12 mouse cellular contexts compared by ENCODE assay signal in genomic region chr13:94957965-94958364, GRCm38 (mm10). TPM values are rescaled to one million over a fixed set of nuclear protein-coding genes. Genes with fewer than 3 reads are reported as not detected.
DNase-seq lines count a peak whose midpoint lies in the region; ATAC-seq and TF ChIP-seq lines count a peak whose summit lies in the region.
"Had no signal": no experiment of that assay in that cellular context is flagged by ENCODE, and none has a peak within 500 bp of the region (broad histone marks: within the 10 kb centered on the region; RNA-seq: fewer than 3 reads in every experiment).

No protein-coding gene starts in this region.

- DNase-seq in forebrain, postnatal 0 days: peak; percentile 33
- DNase-seq in liver, adult 2 months (ENCODE audit: extremely low read depth, low read depth, low spot score): no peak
- no peak for DNase-seq in liver, embryonic 11.5 days (ENCODE audit: low spot score)
- DNase-seq in Muller cell, postnatal 12 days (ENCODE audit: inconsistent ontology term): peak; percentile 37
- DNase-seq in embryonic facial prominence, embryonic 14.5 days (ENCODE audit: low spot score): peak; percentile 48
- no peak for DNase-seq in neural tube, embryonic 10.5 days (ENCODE audit: extremely low spot score, low spot score)
- DNase-seq in heart, postnatal 36 days: no peak
- DNase-seq: kidney, postnatal 25 days had no signal

- no peaks in the 10 kb centered on the region for H3K4me1 ChIP-seq in forebrain, postnatal 0 days (ENCODE audit: insufficient read depth)
- no peaks in the 10 kb centered on the region for H3K4me1 ChIP-seq in forebrain, embryonic 13.5 days
- no peaks in the 10 kb centered on the region for H3K4me1 ChIP-seq in liver, adult 2 months (ENCODE audit: control insufficient read depth, insufficient read depth, low read length)
- H3K4me1 ChIP-seq in liver, embryonic 11.5 days (replicated peaks; ENCODE audit: control insufficient read depth, insufficient read depth, low read length): no peaks in the 10 kb centered on the region
- no peaks in the 10 kb centered on the region for H3K4me1 ChIP-seq in embryonic facial prominence, embryonic 14.5 days (ENCODE audit: control insufficient read depth, insufficient read depth, low read length)
- H3K4me1 ChIP-seq: forebrain, embryonic 15.5 days; limb, embryonic 13.5 days had no signal

- H3K27ac ChIP-seq in forebrain, postnatal 0 days (ENCODE audit: low read depth, low read length): no peak overlapping the region
- no peak overlapping the region for H3K27ac ChIP-seq in forebrain, embryonic 13.5 days
- H3K27ac ChIP-seq in liver, adult 2 months (replicated peaks; ENCODE audit: insufficient read depth, low read depth, low read length): no peak overlapping the region
- no peak overlapping the region for H3K27ac ChIP-seq in liver, embryonic 11.5 days (ENCODE audit: low read depth, low read length)
- H3K27ac ChIP-seq in embryonic facial prominence, embryonic 14.5 days (replicated peaks; ENCODE audit: low read depth, low read length): no peak overlapping the region
- H3K27ac ChIP-seq: forebrain, embryonic 15.5 days; limb, embryonic 13.5 days had no signal

- H3K9ac ChIP-seq in forebrain, postnatal 0 days: no peak overlapping the region
- no peak overlapping the region for H3K9ac ChIP-seq in forebrain, embryonic 13.5 days
- H3K9ac ChIP-seq in liver, adult 2 months (ENCODE audit: low read depth, low read length): no peak overlapping the region
- no peak overlapping the region for H3K9ac ChIP-seq in liver, embryonic 11.5 days (ENCODE audit: low read depth, low read length)
- H3K9ac ChIP-seq in embryonic facial prominence, embryonic 14.5 days (ENCODE audit: low read depth, low read length): no peak overlapping the region
- H3K9ac ChIP-seq: forebrain, embryonic 15.5 days; limb, embryonic 13.5 days had no signal

- H3K36me3 ChIP-seq in forebrain, postnatal 0 days (ENCODE audit: insufficient read depth): no peaks in the 10 kb centered on the region
- no peaks in the 10 kb centered on the region for H3K36me3 ChIP-seq in forebrain, embryonic 13.5 days (ENCODE audit: poor library complexity, severe bottlenecking)
- no peaks in the 10 kb centered on the region for H3K36me3 ChIP-seq in liver, adult 2 months (ENCODE audit: control insufficient read depth, insufficient read depth, low read length)
- no peaks in the 10 kb centered on the region for H3K36me3 ChIP-seq in liver, embryonic 11.5 days (ENCODE audit: control insufficient read depth, insufficient read depth, low read length)
- H3K36me3 ChIP-seq in embryonic facial prominence, embryonic 14.5 days (ENCODE audit: control insufficient read depth, insufficient read depth, low read length): no peaks in the 10 kb centered on the region
- H3K36me3 ChIP-seq: forebrain, embryonic 15.5 days; limb, embryonic 13.5 days had no signal

- H3K4me2 ChIP-seq in forebrain, postnatal 0 days (ENCODE audit: low read depth): no peak overlapping the region
- no peak overlapping the region for H3K4me2 ChIP-seq in forebrain, embryonic 13.5 days
- H3K4me2 ChIP-seq in liver, embryonic 11.5 days: no peak overlapping the region
- no peak overlapping the region for H3K4me2 ChIP-seq in embryonic facial prominence, embryonic 14.5 days (ENCODE audit: low read depth, low read length)
- H3K4me2 ChIP-seq: forebrain, embryonic 15.5 days; limb, embryonic 13.5 days had no signal

- ATAC-seq in forebrain, postnatal 0 days: no peak
- no peak for ATAC-seq in forebrain, embryonic 13.5 days
- no peak for ATAC-seq in liver, embryonic 11.5 days (replicated peaks; ENCODE audit: low FRiP score)
- ATAC-seq in embryonic facial prominence, embryonic 14.5 days (ENCODE audit: low read depth): no peak
- ATAC-seq: forebrain, embryonic 15.5 days had no signal

- WGBS in forebrain, postnatal 0 days: 80% methylated on average over 1 of the region's 1 CpGs
- 73% methylated on average over 1 of the region's 1 CpGs for WGBS in forebrain, embryonic 13.5 days
- WGBS in liver, adult 2 months: 69% methylated on average over 1 of the region's 1 CpGs
- 58% methylated on average over 1 of the region's 1 CpGs for WGBS in liver, embryonic 11.5 days
- 63% methylated on average over 1 of the region's 1 CpGs for WGBS in embryonic facial prominence, embryonic 14.5 days

- H3K79me2 ChIP-seq in liver, adult 2 months (ENCODE audit: control insufficient read depth, insufficient read depth, low read length): no peaks in the 10 kb centered on the region

- H3K9me3 ChIP-seq in forebrain, postnatal 0 days (ENCODE audit: low read length): no peaks in the 10 kb centered on the region
- H3K9me3 ChIP-seq in forebrain, embryonic 13.5 days (replicated peaks): no peaks in the 10 kb centered on the region
- H3K9me3 ChIP-seq in liver, embryonic 11.5 days (ENCODE audit: control insufficient read depth, low read length): no peaks in the 10 kb centered on the region
- no peaks in the 10 kb centered on the region for H3K9me3 ChIP-seq in embryonic facial prominence, embryonic 14.5 days (ENCODE audit: control insufficient read depth, low read length)
- H3K9me3 ChIP-seq: forebrain, embryonic 15.5 days; limb, embryonic 13.5 days; megakaryocyte, embryonic 14.5 days had no signal

- no peak for TF ChIP-seq POLR2A in liver, adult 2 months (IDR thresholded peaks at IDR 0.05; ENCODE audit: extremely low read depth, insufficient read depth, low read length)

- intact Hi-C loops in heart, postnatal 36 days (cut with DNase I): no loop called here

- no peaks in the 10 kb centered on the region for H3K27me3 ChIP-seq in forebrain, postnatal 0 days (ENCODE audit: insufficient read depth, low read length)
- H3K27me3 ChIP-seq in forebrain, embryonic 13.5 days: peaks cover 4% of the 10 kb centered on the region; the same call in 1 of the 2 replicates
- no peaks in the 10 kb centered on the region; the same call in 1 of the 2 replicates for H3K27me3 ChIP-seq in liver, adult 2 months (ENCODE audit: control insufficient read depth, insufficient read depth, low read length)
- no peaks in the 10 kb centered on the region for H3K27me3 ChIP-seq in liver, embryonic 11.5 days (replicated peaks; ENCODE audit: control insufficient read depth, insufficient read depth, low read length)
- no peaks in the 10 kb centered on the region for H3K27me3 ChIP-seq in embryonic facial prominence, embryonic 14.5 days (replicated peaks; ENCODE audit: control insufficient read depth, insufficient read depth, low read length)
- H3K27me3 ChIP-seq: forebrain, embryonic 15.5 days; limb, embryonic 13.5 days had no signal

- TF ChIP-seq CTCF in forebrain, postnatal 0 days (IDR thresholded peaks at IDR 0.05; ENCODE audit: low read depth): peak; percentile 50
- 0 out of 2 replicates have a peak, but pooled peaks have one; percentile 6 for TF ChIP-seq CTCF in liver, adult 2 months (IDR thresholded peaks at IDR 0.05; ENCODE audit: low read depth, low read length)

- H3K4me3 ChIP-seq in forebrain, postnatal 0 days (ENCODE audit: low read depth, low read length): no peak overlapping the region
- H3K4me3 ChIP-seq in forebrain, embryonic 13.5 days: no peak overlapping the region
- no peak overlapping the region for H3K4me3 ChIP-seq in liver, adult 2 months (ENCODE audit: insufficient read depth, low read depth, low read length)
- H3K4me3 ChIP-seq in liver, embryonic 11.5 days (ENCODE audit: low read depth, low read length): no peak overlapping the region
- no peak overlapping the region for H3K4me3 ChIP-seq in embryonic facial prominence, embryonic 14.5 days (ENCODE audit: low read depth, low read length)
- H3K4me3 ChIP-seq: forebrain, embryonic 15.5 days; limb, embryonic 13.5 days; megakaryocyte, embryonic 14.5 days had no signal

RNA-seq across cellular contexts. Expression of gene Wdr41, which starts 18.2 kb away (rescaled TPM):
- 23.9 and 29.0 TPM in 2 replicates for total RNA-seq in forebrain, postnatal 0 days (2014; rRNA removed)
- 17.8 and 26.1 TPM in 2 replicates for polyA plus RNA-seq in forebrain, postnatal 0 days (2015; fragmentation: Nextera tagmentation; extraction: Ambion mirVana)
- polyA plus RNA-seq in forebrain, embryonic 13.5 days (2015; fragmentation: Nextera tagmentation; extraction: Ambion mirVana): 19.3 and 22.0 TPM in 2 replicates
- 8.9 and 10.1 TPM in 2 replicates for total RNA-seq in liver, adult 2 months (2014; rRNA removed)
- 5.0 and 6.1 TPM in 2 replicates for polyA plus RNA-seq in liver, adult 2 months (2012; rRNA removed)
- 12.1 and 14.5 TPM in 2 replicates for polyA plus RNA-seq in liver, embryonic 11.5 days (2014; fragmentation: Nextera tagmentation; extraction: Ambion mirVana)
- 24.0 and 25.2 TPM in 2 replicates for polyA plus RNA-seq in embryonic facial prominence, embryonic 14.5 days (2014; fragmentation: Nextera tagmentation; extraction: Ambion mirVana)
- 10 to 100 TPM; 17.4 to 18.0 TPM for total RNA-seq in heart, postnatal 36 days (2021)

Comparison
In these comparisons a context has a peak if more than half of its experiments do, and no peak if none do; other contexts are left out.
1. DNase-seq: peak in forebrain, postnatal 0 days (single experiment), Muller cell, postnatal 12 days (single experiment) and embryonic facial prominence, embryonic 14.5 days (single experiment); none in liver, adult 2 months (single experiment), liver, embryonic 11.5 days (single experiment), neural tube, embryonic 10.5 days (single experiment) and heart, postnatal 36 days (0 of 2).